Mouse (Mus musculus) large intestine, adult 2 months (tissue): ENCODE results near the gene BC055324. TPM values are rescaled to one million over a fixed set of nuclear protein-coding genes. Genes with fewer than 3 reads are reported as not detected.
A peak's percentile ranks its signal among the peaks of the same experiment; 100 is the strongest.

Source experiments
- DNase-seq: peaks from one replicate; pipeline ENCODE4 v3.0.0-alpha.2; 2012; ENCODE audit warnings: low read depth, low spot score
- WGBS: fragments of 180-500 bp; shearing (Covaris S2); methylation state at CpG from one replicate; pipeline ENCODE4 v1.1.7; 2018; 5-methylcytosine and 5-hydroxymethylcytosine counted together
- polyA plus RNA-seq: library from polyadenylated mRNA; depleted of rRNA; stranded (reverse); fragments of >200 nt; gene quantifications from 2 replicates; pipeline ENCODE4 v1.2.3, GENCODE M21; 2012

BC055324 gene
- polyA plus RNA-seq, 1 experiment: 1.9 TPM

- DNase-seq: no peak
- WGBS: 79% methylated on average over 10 of the region's 10 CpGs
These were observed 30.4 kb downstream of the BC055324 start for GRCm38 (mm10) chr1:163964008-163964689.

- 77% methylated on average over 3 of the region's 3 CpGs for WGBS
- DNase-seq: no peak
These were observed 36.6 kb downstream of the BC055324 start for GRCm38 (mm10) chr1:163958036-163958435.

- 88% methylated on average over 2 of the region's 2 CpGs for WGBS
- DNase-seq: no peak
These were observed 41.2 kb downstream of the BC055324 start for GRCm38 (mm10) chr1:163953396-163953795.

GRCm38 (mm10) chr1:163942056-163942455 lies 52.5 kb downstream of the BC055324 start:
- 44% methylated on average over 6 of the region's 6 CpGs for WGBS

GRCm38 (mm10) chr1:163934591-163934990 lies 60.0 kb downstream of the BC055324 start:
- no peak for DNase-seq
- 89% methylated on average over 2 of the region's 2 CpGs for WGBS

More at GRCm38 (mm10) chr1:163942056-163942455, 52.5 kb downstream of the BC055324 start:
- no peak for DNase-seq

DNA sequence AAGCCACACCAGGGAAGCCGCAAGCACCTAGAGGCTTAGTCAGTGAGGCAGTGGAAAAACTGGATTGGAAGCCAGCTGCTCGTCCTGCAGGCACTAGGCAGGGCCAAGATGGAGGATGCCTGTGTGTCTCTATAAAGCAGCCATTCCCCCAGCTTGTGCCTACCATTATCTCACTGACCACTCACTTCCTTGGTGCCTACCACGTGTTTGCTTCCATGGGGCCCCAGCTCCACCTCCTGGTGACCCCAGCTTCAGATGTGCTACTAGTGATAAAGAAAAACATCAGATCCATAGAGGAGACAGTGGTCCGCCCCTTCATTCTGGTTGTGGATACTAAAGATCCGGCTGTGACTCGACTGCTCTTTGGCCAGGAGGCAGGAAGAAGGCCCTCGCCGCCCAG lies 62.8 kb downstream of the BC055324 start:
- 82% methylated on average over 8 of the region's 8 CpGs for WGBS
- DNase-seq: no peak

DNA sequence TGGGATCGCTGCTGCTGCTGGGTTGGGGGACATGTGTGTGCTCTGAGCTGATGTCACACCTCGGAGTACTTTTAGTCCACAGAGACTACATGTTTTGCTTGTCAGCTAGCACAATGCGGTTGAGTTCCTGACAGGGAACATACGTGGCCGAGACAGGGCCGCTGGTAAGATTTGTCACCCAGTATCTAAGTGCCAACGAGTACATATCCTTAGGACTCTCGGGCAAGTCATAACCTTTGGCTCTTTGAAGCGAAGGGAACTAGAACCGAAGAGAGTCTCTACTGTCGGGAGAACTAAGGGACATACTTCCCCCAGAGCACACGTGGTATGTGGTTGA lies 64.2 kb downstream of the BC055324 start:
- WGBS: under 1% methylated on average over 12 of the region's 12 CpGs
- no peak for DNase-seq

DNA sequence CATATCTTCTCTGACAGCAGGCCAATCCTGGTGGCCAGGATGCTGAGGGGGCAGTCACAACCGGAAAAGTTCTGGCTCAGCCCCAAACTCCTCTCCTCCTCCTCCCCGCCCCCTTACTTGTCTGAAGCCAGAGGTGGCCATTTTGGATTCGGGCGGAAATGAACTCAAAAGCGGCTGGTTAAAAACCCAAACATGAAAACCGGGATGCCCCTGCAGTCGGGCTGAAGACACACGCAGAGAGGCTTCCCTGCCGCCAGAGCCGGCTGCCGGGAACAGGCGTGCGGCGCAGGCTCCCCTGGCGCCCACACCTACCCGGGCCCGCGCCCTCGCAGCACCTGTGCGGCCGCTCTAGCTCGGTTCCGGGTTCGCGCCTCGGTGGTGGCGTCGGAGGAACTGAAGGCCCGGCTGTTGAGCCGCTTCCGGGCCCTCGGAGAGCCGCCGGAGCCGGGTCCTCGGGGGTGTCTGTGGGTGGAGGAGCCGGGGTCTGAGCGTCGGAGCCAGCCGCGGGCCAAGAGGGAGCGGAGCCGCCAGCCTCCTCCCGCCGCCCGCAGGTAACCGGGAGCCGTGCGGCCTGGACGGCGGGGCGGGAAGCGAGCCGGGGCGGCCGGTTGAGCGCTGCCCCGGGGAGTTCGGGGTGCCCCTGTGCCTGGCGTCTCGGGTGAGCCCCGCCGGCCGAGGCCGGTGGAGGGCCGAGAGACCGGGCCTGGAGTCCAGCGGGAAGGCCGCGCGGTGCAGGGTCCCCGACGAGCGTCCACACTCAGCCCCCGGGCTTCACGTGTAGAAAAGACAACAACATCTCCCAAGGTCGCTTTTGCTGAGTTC lies 64.7 kb downstream of the BC055324 start:
- under 1% methylated on average over 77 of the region's 77 CpGs for WGBS
- DNase-seq: peak; percentile 85

- no peak for DNase-seq
- WGBS: 64% methylated on average over 7 of the region's 7 CpGs
These were observed 65.8 kb downstream of the BC055324 start, which contains the start of gene Scyl3 for GRCm38 (mm10) chr1:163928846-163929245. Scyl3 (plus strand) TSS chr1:163929100.

GRCm38 (mm10) chr1:163924093-163924492 lies 70.5 kb downstream of the BC055324 start:
- 83% methylated on average over 8 of the region's 8 CpGs for WGBS
- DNase-seq: no peak

GRCm38 (mm10) chr1:163917349-163918160 lies 77.0 kb downstream of the BC055324 start:
- 79% methylated on average over 5 of the region's 5 CpGs for WGBS
- no peak for DNase-seq

- no peak for DNase-seq
- WGBS: 93% methylated on average over 11 of the region's 11 CpGs
These were observed 82.6 kb downstream of the BC055324 start for GRCm38 (mm10) chr1:163911981-163912380.

DNA sequence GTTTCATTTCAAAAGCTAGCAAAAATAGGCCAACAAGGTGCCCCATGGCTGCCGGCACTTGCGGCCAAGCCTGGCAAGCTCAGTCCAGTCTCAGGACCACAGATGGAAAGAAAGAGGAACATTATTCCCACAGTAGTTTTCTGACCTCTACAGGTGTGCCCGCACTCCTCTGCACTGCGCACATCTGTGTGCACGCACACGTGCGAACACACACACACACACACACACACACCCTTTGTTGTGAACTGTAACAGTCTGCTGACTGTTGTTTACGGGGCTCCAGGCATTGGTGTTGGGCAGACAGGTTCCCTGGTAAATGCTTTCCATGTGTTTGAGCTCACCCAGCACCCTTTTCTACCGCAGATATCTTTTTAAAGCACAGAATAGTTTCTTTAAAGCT lies 83.8 kb downstream of the BC055324 start:
- no peak for DNase-seq
- 89% methylated on average over 9 of the region's 9 CpGs for WGBS

DNA sequence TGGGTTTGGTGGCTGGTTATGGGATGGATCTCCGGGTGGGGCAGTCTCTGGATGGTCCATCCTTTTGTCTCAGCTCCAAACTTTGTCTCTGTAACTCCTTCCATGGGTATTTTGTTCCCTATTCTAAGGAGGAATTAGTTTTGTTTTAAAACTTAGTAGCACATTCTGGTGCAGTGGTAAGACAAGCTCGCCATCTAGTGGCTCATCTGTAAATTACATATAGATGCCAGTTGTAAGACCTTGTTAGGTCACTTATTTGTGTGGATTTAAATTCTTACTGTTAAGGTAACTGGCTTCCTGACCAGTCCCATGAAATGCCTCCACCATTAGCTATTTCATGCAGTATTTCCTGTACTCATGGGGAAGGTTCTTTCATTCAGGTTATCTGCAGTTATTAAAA lies 84.3 kb downstream of the BC055324 start:
- 4% methylated on average over 2 of the region's 2 CpGs for WGBS
- no peak for DNase-seq

GRCm38 (mm10) chr1:163908389-163908788 lies 86.2 kb downstream of the BC055324 start:
- WGBS: 49% methylated on average over 11 of the region's 11 CpGs
- DNase-seq: no peak

- WGBS: 47% methylated on average over 4 of the region's 4 CpGs
- DNase-seq: no peak
These were observed 87.4 kb downstream of the BC055324 start for GRCm38 (mm10) chr1:163907007-163907811.

- WGBS: 87% methylated on average over 3 of the region's 3 CpGs
- no peak for DNase-seq
These were observed 91.2 kb downstream of the BC055324 start for GRCm38 (mm10) chr1:163903411-163903810.

DNA sequence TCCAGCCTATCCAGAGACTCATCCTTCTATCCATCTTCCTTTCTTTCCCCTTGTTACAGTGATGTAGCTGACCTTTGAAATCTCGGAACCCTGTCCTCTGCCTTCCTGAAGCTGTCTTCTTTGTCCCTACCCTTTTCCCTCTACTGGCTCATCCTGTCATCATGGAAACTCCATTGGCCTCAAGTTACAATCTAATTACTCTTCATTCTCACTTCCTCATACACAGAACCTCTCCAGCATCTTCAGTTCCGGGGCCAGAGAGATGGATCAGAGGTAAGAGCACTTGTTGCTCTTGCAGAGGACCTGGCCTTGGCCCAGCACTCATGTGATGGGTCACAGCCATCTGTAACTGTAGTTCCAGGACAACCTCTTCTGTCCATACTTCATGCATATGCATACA lies 94.4 kb downstream of the BC055324 start:
- no peak for DNase-seq
- WGBS: 92% methylated on average over 2 of the region's 2 CpGs

DNA sequence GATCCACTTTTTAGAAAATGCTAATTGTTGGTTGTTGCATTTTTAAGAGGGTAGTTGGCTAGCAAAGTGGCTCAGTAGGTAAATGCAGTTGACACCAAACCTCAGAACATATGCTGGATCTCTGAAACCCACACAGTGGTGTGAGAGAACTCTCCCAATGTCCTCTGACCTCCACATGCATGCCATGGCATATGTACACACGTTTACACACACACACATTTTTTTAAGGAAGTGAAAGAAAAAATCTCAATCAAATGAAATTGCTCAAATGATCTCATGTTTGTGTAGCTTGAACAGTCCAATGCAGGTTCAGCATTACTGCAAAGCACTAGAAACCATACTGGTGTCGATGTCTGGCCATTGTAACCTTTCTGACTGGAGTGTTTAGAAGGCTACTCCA lies 95.0 kb downstream of the BC055324 start:
- no peak for DNase-seq
- WGBS: 82% methylated on average over 2 of the region's 2 CpGs
